13 mouse cellular contexts compared by ENCODE assay signal in genomic region chr15:78533346-78533835, GRCm38 (mm10). TPM values are rescaled to one million over a fixed set of nuclear protein-coding genes. Genes with fewer than 3 reads are reported as not detected.
DNase-seq lines count a peak whose midpoint lies in the region; ATAC-seq and TF ChIP-seq lines count a peak whose summit lies in the region.
"Had no signal": no experiment of that assay in that cellular context is flagged by ENCODE, and none has a peak within 500 bp of the region (broad histone marks: within the 10 kb centered on the region; RNA-seq: fewer than 3 reads in every experiment).

No protein-coding gene starts in this region.

- H3K9me3 ChIP-seq in forebrain, embryonic 13.5 days (replicated peaks): no peaks in the 10 kb centered on the region
- no peaks in the 10 kb centered on the region for H3K9me3 ChIP-seq in forebrain, embryonic 15.5 days
- no peaks in the 10 kb centered on the region for H3K9me3 ChIP-seq in lung, embryonic 15.5 days
- H3K9me3 ChIP-seq in embryonic facial prominence, embryonic 13.5 days: no peaks in the 10 kb centered on the region

- no peak overlapping the region for H3K4me3 ChIP-seq in forebrain, embryonic 13.5 days
- no peak overlapping the region for H3K4me3 ChIP-seq in forebrain, embryonic 15.5 days
- H3K4me3 ChIP-seq in lung, embryonic 15.5 days: no peak overlapping the region
- no peak overlapping the region for H3K4me3 ChIP-seq in lung, adult 2 months (replicated peaks; ENCODE audit: extremely low read depth, low read depth, low read length)
- no peak overlapping the region for H3K4me3 ChIP-seq in embryonic facial prominence, embryonic 13.5 days
- no peak overlapping the region for H3K4me3 ChIP-seq in small intestine, adult 2 months (ENCODE audit: low read depth, low read length)
- H3K4me3 ChIP-seq: heart, adult 2 months; layer of hippocampus, adult 2 months had no signal

- no peaks in the 10 kb centered on the region for H3K27me3 ChIP-seq in forebrain, embryonic 13.5 days
- no peaks in the 10 kb centered on the region for H3K27me3 ChIP-seq in forebrain, embryonic 15.5 days
- no peaks in the 10 kb centered on the region for H3K27me3 ChIP-seq in lung, embryonic 15.5 days
- H3K27me3 ChIP-seq in embryonic facial prominence, embryonic 13.5 days: no peaks in the 10 kb centered on the region; the same call in 1 of the 2 replicates
- no peaks in the 10 kb centered on the region for H3K27me3 ChIP-seq in small intestine, adult 2 months (ENCODE audit: control insufficient read depth, insufficient read depth, low read length)

- no peak for ATAC-seq in forebrain, embryonic 13.5 days
- no peak for ATAC-seq in forebrain, embryonic 15.5 days (replicated peaks)
- ATAC-seq in lung, embryonic 15.5 days (ENCODE audit: borderline replicate concordance, extremely low read depth, low FRiP score, low TSS enrichment): no peak
- no peak for ATAC-seq in embryonic facial prominence, embryonic 13.5 days (ENCODE audit: insufficient number of reproducible peaks, insufficient read depth, low FRiP score, low TSS enrichment, low read depth)

- H3K36me3 ChIP-seq in forebrain, embryonic 13.5 days (ENCODE audit: poor library complexity, severe bottlenecking): no peaks in the 10 kb centered on the region
- no peaks in the 10 kb centered on the region for H3K36me3 ChIP-seq in forebrain, embryonic 15.5 days
- H3K36me3 ChIP-seq in lung, embryonic 15.5 days: no peaks in the 10 kb centered on the region
- no peaks in the 10 kb centered on the region for H3K36me3 ChIP-seq in embryonic facial prominence, embryonic 13.5 days
- H3K36me3 ChIP-seq in small intestine, adult 2 months (ENCODE audit: control insufficient read depth, insufficient read depth, low read length): no peaks in the 10 kb centered on the region

- no peak for DNase-seq in lung, adult 2 months
- no peak for DNase-seq in urinary bladder, postnatal 36 days (ENCODE audit: low spot score in 2 of 2)
- no peak for DNase-seq in ovary, postnatal 10 days (ENCODE audit: low spot score)
- DNase-seq: heart, adult 2 months had no signal

- H3K9ac ChIP-seq in forebrain, embryonic 13.5 days: 0 out of 2 replicates have a peak overlapping the region, but pooled peaks have one; percentile 3
- no peak overlapping the region for H3K9ac ChIP-seq in forebrain, embryonic 15.5 days (replicated peaks)
- no peak overlapping the region for H3K9ac ChIP-seq in lung, embryonic 15.5 days
- H3K9ac ChIP-seq in embryonic facial prominence, embryonic 13.5 days: peak overlapping the region; percentile 40; the same call in 1 of the 2 replicates

- H3K4me2 ChIP-seq in forebrain, embryonic 13.5 days: no peak overlapping the region
- no peak overlapping the region for H3K4me2 ChIP-seq in forebrain, embryonic 15.5 days (replicated peaks)
- no peak overlapping the region for H3K4me2 ChIP-seq in lung, embryonic 15.5 days
- H3K4me2 ChIP-seq in embryonic facial prominence, embryonic 13.5 days: no peak overlapping the region

- H3K27ac ChIP-seq in forebrain, embryonic 13.5 days: no peak overlapping the region
- H3K27ac ChIP-seq in forebrain, embryonic 15.5 days (replicated peaks): no peak overlapping the region
- H3K27ac ChIP-seq in lung, embryonic 15.5 days: peak overlapping the region; percentile 85
- no peak overlapping the region for H3K27ac ChIP-seq in embryonic facial prominence, embryonic 13.5 days
- peak overlapping the region; percentile 73 for H3K27ac ChIP-seq in small intestine, adult 2 months (ENCODE audit: insufficient read depth, low read depth, low read length)
- H3K27ac ChIP-seq: heart, adult 2 months had no signal

- peaks cover 32% of the 10 kb centered on the region for H3K4me1 ChIP-seq in forebrain, embryonic 13.5 days
- peaks cover 31% of the 10 kb centered on the region for H3K4me1 ChIP-seq in forebrain, embryonic 15.5 days
- H3K4me1 ChIP-seq in lung, embryonic 15.5 days: peaks cover 43% of the 10 kb centered on the region
- peaks cover 12% of the 10 kb centered on the region; the same call in 1 of the 2 replicates for H3K4me1 ChIP-seq in lung, adult 2 months (ENCODE audit: control insufficient read depth, insufficient read depth, low read length)
- H3K4me1 ChIP-seq in embryonic facial prominence, embryonic 13.5 days: peaks cover 31% of the 10 kb centered on the region
- H3K4me1 ChIP-seq in small intestine, adult 2 months (ENCODE audit: control insufficient read depth, insufficient read depth, insufficient read length, low read length): peaks cover 36% of the 10 kb centered on the region

- WGBS in forebrain, embryonic 13.5 days: 83% methylated on average over 10 of the region's 10 CpGs
- WGBS in forebrain, embryonic 15.5 days: 75% methylated on average over 10 of the region's 10 CpGs
- WGBS in lung, embryonic 15.5 days: 47% methylated on average over 10 of the region's 10 CpGs
- 61% methylated on average over 10 of the region's 10 CpGs for WGBS in lung, adult 2 months
- 74% methylated on average over 10 of the region's 10 CpGs for WGBS in embryonic facial prominence, embryonic 13.5 days
- WGBS in small intestine, adult 2 months: 42% methylated on average over 10 of the region's 10 CpGs

- TF ChIP-seq CTCF in lung, adult 2 months (IDR thresholded peaks at IDR 0.05; ENCODE audit: insufficient read depth, low read length): no peak
- no peak for TF ChIP-seq CTCF in small intestine, adult 2 months (IDR thresholded peaks at IDR 0.05; ENCODE audit: extremely low read depth, insufficient read length, insufficient replicate concordance, low read depth, low read length)

- TF ChIP-seq POLR2A in lung, adult 2 months (IDR thresholded peaks at IDR 0.05; ENCODE audit: borderline replicate concordance, extremely low read depth, low read depth, low read length): no peak
- no peak for TF ChIP-seq POLR2A in small intestine, adult 2 months (IDR thresholded peaks at IDR 0.05; ENCODE audit: low read depth, low read length)

RNA-seq across cellular contexts. Expression of gene C1qtnf6, which starts 2.2 kb away (rescaled TPM):
- polyA plus RNA-seq in forebrain, embryonic 13.5 days (2015; fragmentation: Nextera tagmentation; extraction: Ambion mirVana): 4.1 and 5.8 TPM in 2 replicates
- 4.2 and 4.9 TPM in 2 replicates for polyA plus RNA-seq in forebrain, embryonic 15.5 days (2015; fragmentation: Nextera tagmentation; extraction: Ambion mirVana)
- polyA plus RNA-seq in lung, embryonic 15.5 days (2015; fragmentation: Nextera tagmentation; extraction: Ambion mirVana): 31.1 and 33.1 TPM in 2 replicates
- polyA plus RNA-seq in lung, adult 2 months (2012; rRNA removed): 22.9 and 23.0 TPM in 2 replicates
- polyA plus RNA-seq in embryonic facial prominence, embryonic 13.5 days (2015; fragmentation: Nextera tagmentation; extraction: Ambion mirVana): 38.6 and 41.2 TPM in 2 replicates
- 7.9 and 8.1 TPM in 2 replicates for polyA plus RNA-seq in small intestine, adult 2 months (2012; rRNA removed)

RNA-seq across cellular contexts. Expression of gene Sstr3, which starts 11.1 kb away (rescaled TPM):
- 0.96 and 1.4 TPM in 2 replicates for polyA plus RNA-seq in forebrain, embryonic 13.5 days (2015; fragmentation: Nextera tagmentation; extraction: Ambion mirVana)
- 1.0 and 1.4 TPM in 2 replicates for polyA plus RNA-seq in forebrain, embryonic 15.5 days (2015; fragmentation: Nextera tagmentation; extraction: Ambion mirVana)
- 0.05 TPM in 1 of 2 replicates, not detected in the other for polyA plus RNA-seq in lung, embryonic 15.5 days (2015; fragmentation: Nextera tagmentation; extraction: Ambion mirVana)
- polyA plus RNA-seq in lung, adult 2 months (2012; rRNA removed): 0.02 and 0.03 TPM in 2 replicates
- 0.45 TPM in 1 of 2 replicates, not detected in the other for polyA plus RNA-seq in embryonic facial prominence, embryonic 13.5 days (2015; fragmentation: Nextera tagmentation; extraction: Ambion mirVana)
- 0.44 and 1.4 TPM in 2 replicates for polyA plus RNA-seq in small intestine, adult 2 months (2012; rRNA removed)
- polyA plus RNA-seq: embryonic facial prominence, embryonic 11.5 days; heart, adult 2 months had no signal

RNA-seq across cellular contexts. Expression of gene Il2rb, which starts 38.3 kb away (rescaled TPM):
- not detected in 2 replicates for polyA plus RNA-seq in forebrain, embryonic 13.5 days (2015; fragmentation: Nextera tagmentation; extraction: Ambion mirVana)
- polyA plus RNA-seq in forebrain, embryonic 15.5 days (2015; fragmentation: Nextera tagmentation; extraction: Ambion mirVana): not detected in 2 replicates
- polyA plus RNA-seq in lung, embryonic 15.5 days (2015; fragmentation: Nextera tagmentation; extraction: Ambion mirVana): 0.25 and 1.3 TPM in 2 replicates
- 11.0 and 12.8 TPM in 2 replicates for polyA plus RNA-seq in lung, adult 2 months (2012; rRNA removed)
- 0.28 and 0.30 TPM in 2 replicates for polyA plus RNA-seq in embryonic facial prominence, embryonic 13.5 days (2015; fragmentation: Nextera tagmentation; extraction: Ambion mirVana)
- 7.2 and 11.8 TPM in 2 replicates for polyA plus RNA-seq in small intestine, adult 2 months (2012; rRNA removed)
- polyA plus RNA-seq: hindbrain, embryonic 11.5 days; neural tube, embryonic 11.5 days had no signal

RNA-seq across cellular contexts. Expression of gene Rac2, which starts 39.2 kb away (rescaled TPM):
- polyA plus RNA-seq in forebrain, embryonic 13.5 days (2015; fragmentation: Nextera tagmentation; extraction: Ambion mirVana): 2.9 and 3.4 TPM in 2 replicates
- polyA plus RNA-seq in forebrain, embryonic 15.5 days (2015; fragmentation: Nextera tagmentation; extraction: Ambion mirVana): 3.1 and 7.5 TPM in 2 replicates
- 17.5 and 27.3 TPM in 2 replicates for polyA plus RNA-seq in lung, embryonic 15.5 days (2015; fragmentation: Nextera tagmentation; extraction: Ambion mirVana)
- 145 and 187 TPM in 2 replicates for polyA plus RNA-seq in lung, adult 2 months (2012; rRNA removed)
- polyA plus RNA-seq in embryonic facial prominence, embryonic 13.5 days (2015; fragmentation: Nextera tagmentation; extraction: Ambion mirVana): 13.3 and 13.4 TPM in 2 replicates
- polyA plus RNA-seq in small intestine, adult 2 months (2012; rRNA removed): 37.0 and 136 TPM in 2 replicates

Comparison
In these comparisons a context has a peak if more than half of its experiments do, and no peak if none do; other contexts are left out.
1. H3K9ac ChIP-seq: peak in forebrain, embryonic 13.5 days (single experiment) and embryonic facial prominence, embryonic 13.5 days (single experiment); none in forebrain, embryonic 15.5 days (single experiment) and lung, embryonic 15.5 days (single experiment).
2. H3K27ac ChIP-seq: peak in lung, embryonic 15.5 days (single experiment) and small intestine, adult 2 months (single experiment); none in forebrain, embryonic 13.5 days (single experiment), forebrain, embryonic 15.5 days (single experiment) and embryonic facial prominence, embryonic 13.5 days (single experiment).